Mouse (Mus musculus): ENCODE measurements at regions not wholly inside any gene's neighbourhood (a gene's known extent, or its start where the extent isn't known, plus 50 kb on each side); places are given as distances from the start of the nearest gene placed in this dataset.

DNA sequence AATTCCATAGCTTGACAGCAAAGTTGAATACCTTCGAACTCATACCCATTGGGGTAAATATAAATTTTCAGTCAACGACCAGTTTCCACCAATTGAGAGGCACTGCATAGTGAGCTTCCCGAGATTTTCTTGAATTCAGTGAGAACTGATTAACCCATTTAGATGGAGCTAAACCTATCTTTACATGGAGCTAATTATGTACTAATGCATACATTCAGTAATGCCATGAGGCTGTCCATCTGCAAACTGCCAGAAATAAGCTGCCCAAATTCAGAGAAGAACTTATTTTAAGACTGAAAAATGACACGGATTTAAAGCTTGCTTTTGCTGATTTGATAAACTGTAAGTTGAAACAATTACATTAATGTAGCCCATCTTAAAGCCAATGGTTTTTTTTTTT, 208.9 kb downstream of the Anxa1 start:
- no peak for TF ChIP-seq POLR2A (IDR thresholded peaks at IDR 0.05; ENCODE audit: extremely low read depth, insufficient read depth, low read length)
- no peak for TF ChIP-seq CTCF (IDR thresholded peaks at IDR 0.05; ENCODE audit: extremely low read depth, insufficient read depth, low read length)

All from cortical plate, adult 2 months (tissue).